Mouse (Mus musculus) hindbrain, embryonic 15.5 days (tissue): ENCODE data around the gene Atf6b. TPM values are rescaled to one million over a fixed set of nuclear protein-coding genes. Genes with fewer than 3 reads are reported as not detected.

Experiments used
- ATAC-seq: fragments of 200-750 bp; cut with Nextera tagmentation; 2 replicates; pipeline ENCODE4 v1.8.0; 2017; ENCODE audit warnings: low read depth, moderate number of reproducible peaks, moderate TSS enrichment; ENCODE audit not compliant: low FRiP score
- H3K27ac ChIP-seq: fragments of 300-500 bp; sonication (generic); replicated peaks from 2 replicates; pipeline ENCODE4 v1.5.1; 2015; ENCODE audit warnings: mild to moderate bottlenecking, inconsistent platforms
- H3K27me3 ChIP-seq: fragments of 300-500 bp; sonication (generic); 2 replicates; pipeline ENCODE4 v1.6.1; 2015; ENCODE audit warnings: control low read depth, inconsistent platforms
- H3K36me3 ChIP-seq: fragments of 300-500 bp; sonication (generic); 2 replicates; pipeline ENCODE4 v1.6.1; 2015; ENCODE audit warnings: control low read depth, inconsistent platforms
- H3K4me1 ChIP-seq: fragments of 300-500 bp; sonication (generic); replicated peaks from 2 replicates; pipeline ENCODE4 v1.6.1; 2015; ENCODE audit warnings: control low read depth, inconsistent platforms
- H3K4me2 ChIP-seq: fragments of 300-500 bp; sonication (generic); 2 replicates; pipeline ENCODE4 v1.6.1; 2015; ENCODE audit warnings: moderate library complexity, mild to moderate bottlenecking, inconsistent platforms
- H3K4me3 ChIP-seq: fragments of 300-500 bp; sonication (generic); 2 replicates; pipeline ENCODE4 v1.5.1; 2015; ENCODE audit warnings: mild to moderate bottlenecking, inconsistent platforms
- H3K9ac ChIP-seq: fragments of 300-500 bp; sonication (generic); 2 replicates; pipeline ENCODE4 v1.6.1; 2015; ENCODE audit warnings: inconsistent platforms
- H3K9me3 ChIP-seq: fragments of 300-500 bp; sonication (generic); 2 replicates; pipeline ENCODE4 v1.6.1; 2016; ENCODE audit warnings: control low read depth, inconsistent platforms
- WGBS: fragments of 180-500 bp; shearing (Covaris S2); methylation state at CpG from one replicate; pipeline ENCODE4 v1.1.7; 2015; 5-methylcytosine and 5-hydroxymethylcytosine counted together
- polyA plus RNA-seq: library from polyadenylated mRNA; unstranded; fragments of >200 nt; fragmentation: Nextera tagmentation; extraction: Ambion mirVana; gene quantifications from 2 replicates; pipeline ENCODE4 v1.2.1, GENCODE M21; 2015

Gene Atf6b
- polyA plus RNA-seq, 1 experiment from 2014 or later = 120 TPM

GRCm38 (mm10) chr17:34640778-34641601 lies 6.0 kb upstream of the Atf6b start:
- Histone ChIP-seq H3K27me3 (no peaks in the 10 kb centered on the region), H3K4me1 (peaks cover 20% of the 10 kb centered on the region), H3K4me3 (no peak overlapping the region), H3K27ac (peak overlapping the region; percentile 77), H3K36me3 (no peaks in the 10 kb centered on the region), H3K9ac (0 out of 2 replicates have a peak overlapping the region, but pooled peaks have one; percentile 14), H3K9me3 (no peaks in the 10 kb centered on the region), H3K4me2 (no peak overlapping the region)
- 18% methylated on average over 11 of the region's 11 CpGs for WGBS
- ATAC-seq = no peak

- no peak for ATAC-seq
- H3K4me1 ChIP-seq = peaks cover 28% of the 10 kb centered on the region
- H3K9ac ChIP-seq = no peak overlapping the region
- no peaks in the 10 kb centered on the region for H3K9me3 ChIP-seq
- H3K27ac ChIP-seq = no peak overlapping the region
- H3K36me3 ChIP-seq = no peaks in the 10 kb centered on the region
- 89% methylated on average over 3 of the region's 3 CpGs for WGBS
- no peaks in the 10 kb centered on the region for H3K27me3 ChIP-seq
- no peak overlapping the region for H3K4me2 ChIP-seq
- H3K4me3 ChIP-seq = no peak overlapping the region
These were observed 5.0 kb upstream of the Atf6b start for GRCm38 (mm10) chr17:34641945-34642344.

DNA sequence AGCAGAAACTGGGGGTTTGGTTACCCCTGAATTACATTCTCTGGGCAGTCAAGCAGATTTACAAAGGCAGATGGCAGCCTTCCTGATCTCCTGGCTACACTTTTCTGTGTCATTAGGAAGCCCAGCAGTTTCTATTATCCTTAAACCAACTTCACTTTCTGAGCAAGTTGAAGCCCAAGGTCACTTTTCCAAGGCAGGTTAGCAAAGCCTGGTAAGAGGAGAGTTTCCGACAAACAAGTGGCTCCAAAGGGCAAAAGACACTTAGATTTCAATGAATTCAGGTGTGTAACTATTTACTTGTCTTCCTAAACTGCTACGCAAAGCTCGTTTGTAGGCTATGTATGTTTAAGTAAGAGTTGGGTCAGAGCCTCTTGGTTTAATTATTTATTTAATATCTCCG lies 3.6 kb upstream of the Atf6b start:
- H3K36me3 ChIP-seq = no peaks in the 10 kb centered on the region
- H3K4me1 ChIP-seq = peaks cover 37% of the 10 kb centered on the region
- no peaks in the 10 kb centered on the region for H3K27me3 ChIP-seq
- ATAC-seq = no peak
- 92% methylated on average over 4 of the region's 4 CpGs for WGBS
- no peak overlapping the region for H3K4me2 ChIP-seq
- H3K9me3 ChIP-seq = no peaks in the 10 kb centered on the region
- no peak overlapping the region for H3K9ac ChIP-seq
- H3K4me3 ChIP-seq = no peak overlapping the region
- no peak overlapping the region for H3K27ac ChIP-seq

- WGBS = 86% methylated on average over 10 of the region's 10 CpGs
- peaks cover 2% of the 10 kb centered on the region for H3K36me3 ChIP-seq
- ATAC-seq = no peak
- H3K27me3 ChIP-seq = no peaks in the 10 kb centered on the region
- H3K9me3 ChIP-seq = no peaks in the 10 kb centered on the region
- no peak overlapping the region for H3K9ac ChIP-seq
- H3K4me1 ChIP-seq = peaks cover 40% of the 10 kb centered on the region
- H3K4me3 ChIP-seq = no peak overlapping the region
- H3K4me2 ChIP-seq = no peak overlapping the region
- H3K27ac ChIP-seq = peak overlapping the region; percentile 61; the same call in 1 of the 2 replicates
These were observed 3.0 kb upstream of the Atf6b start for GRCm38 (mm10) chr17:34643944-34644343.

- Histone ChIP-seq H3K9ac (peak within 1 kb of the TSS; percentile 78), H3K4me1 (peaks cover 40% of the 10 kb centered on the region)
- WGBS = under 1% methylated on average over 16 of the region's 16 CpGs
These were observed 2.3 kb upstream of the Atf6b start, which contains the start of gene Fkbpl for GRCm38 (mm10) chr17:34644608-34645007. Fkbpl (plus strand) TSS chr17:34644764.

GRCm38 (mm10) chr17:34645256-34645829 lies 1.6 kb upstream of the Atf6b start:
- Histone ChIP-seq H3K4me2 (peak overlapping the region; percentile 69), H3K27ac (peak overlapping the region; percentile 80; the same call in 1 of the 2 replicates)
- no peak for ATAC-seq

More at GRCm38 (mm10) chr17:34644608-34645007, 2.3 kb upstream of the Atf6b start, which contains the start of gene Fkbpl:
- Histone ChIP-seq H3K9me3 (no peaks in the 10 kb centered on the region), H3K36me3 (peaks cover 8% of the 10 kb centered on the region), H3K4me3 (peak within 1 kb of the TSS; percentile 65), H3K4me2 (peak within 1 kb of the TSS; percentile 69), H3K27ac (peak within 1 kb of the TSS; percentile 80), H3K27me3 (no peaks in the 10 kb centered on the region)
- peak; percentile 78 for ATAC-seq

GRCm38 (mm10) chr17:34645831-34646511 lies 975 bp upstream of the Atf6b start:
- ATAC-seq = no peak
- H3K27me3 ChIP-seq = no peaks in the 10 kb centered on the region
- peaks cover 37% of the 10 kb centered on the region for H3K4me1 ChIP-seq
- peaks cover 22% of the 10 kb centered on the region for H3K36me3 ChIP-seq
- H3K4me3 ChIP-seq = peak overlapping the region; percentile 100; the same call in 1 of the 2 replicates
- peak overlapping the region; percentile 93 for H3K4me2 ChIP-seq
- no peak overlapping the region for H3K9ac ChIP-seq
- no peaks in the 10 kb centered on the region for H3K9me3 ChIP-seq
- 87% methylated on average over 30 of the region's 30 CpGs for WGBS
- H3K27ac ChIP-seq = no peak overlapping the region

More at GRCm38 (mm10) chr17:34645256-34645829, 1.6 kb upstream of the Atf6b start:
- WGBS = 45% methylated on average over 10 of the region's 10 CpGs
- H3K27me3 ChIP-seq = no peaks in the 10 kb centered on the region
- peaks cover 16% of the 10 kb centered on the region for H3K36me3 ChIP-seq
- H3K9ac ChIP-seq = peak overlapping the region; percentile 78
- H3K4me1 ChIP-seq = peaks cover 40% of the 10 kb centered on the region
- no peaks in the 10 kb centered on the region for H3K9me3 ChIP-seq
- peak overlapping the region; percentile 65 for H3K4me3 ChIP-seq

GRCm38 (mm10) chr17:34648141-34648890 lies 1.4 kb downstream of the Atf6b start:
- no peaks in the 10 kb centered on the region for H3K27me3 ChIP-seq
- H3K4me1 ChIP-seq = peaks cover 31% of the 10 kb centered on the region
- H3K27ac ChIP-seq = no peak overlapping the region
- peak overlapping the region; percentile 93 for H3K4me2 ChIP-seq
- no peaks in the 10 kb centered on the region for H3K9me3 ChIP-seq
- peak overlapping the region; percentile 100 for H3K4me3 ChIP-seq
- ATAC-seq = no peak
- H3K9ac ChIP-seq = no peak overlapping the region
- 88% methylated on average over 16 of the region's 16 CpGs for WGBS
- H3K36me3 ChIP-seq = peaks cover 44% of the 10 kb centered on the region

DNA sequence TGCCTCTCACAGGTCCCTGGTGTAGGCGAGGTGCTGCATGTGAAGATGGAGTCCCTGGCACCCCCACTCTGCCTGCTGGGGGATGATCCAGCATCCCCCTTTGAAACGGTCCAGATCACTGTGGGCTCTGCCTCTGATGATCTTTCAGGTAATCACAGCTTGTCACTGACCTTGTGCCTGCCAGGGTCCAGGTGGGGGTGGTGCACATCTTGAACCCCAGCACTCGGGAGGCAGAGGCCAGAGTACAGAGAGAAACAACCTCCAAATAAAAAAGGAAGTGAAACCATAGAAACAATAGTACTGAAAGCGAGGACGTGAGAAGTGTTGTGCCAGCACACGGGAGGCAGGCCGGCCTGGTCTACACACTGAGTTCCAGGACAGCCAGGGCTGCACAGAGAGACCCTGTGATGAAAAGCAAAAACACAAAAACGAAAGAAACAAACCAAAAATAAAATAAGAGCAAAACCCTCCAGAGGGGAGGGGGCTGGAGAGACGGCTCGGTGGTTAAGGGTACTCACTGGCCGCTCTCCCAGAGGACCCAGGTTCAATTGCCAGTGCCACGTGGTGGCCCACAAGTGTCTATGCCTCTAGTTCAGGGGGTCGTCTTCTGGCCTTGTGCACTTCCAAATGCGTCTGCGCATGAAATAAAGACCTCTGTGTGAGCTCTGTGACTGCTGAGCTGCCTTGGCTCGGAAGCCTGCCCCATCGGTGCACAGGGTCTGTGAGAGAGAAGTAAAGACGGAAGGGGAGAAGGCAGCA lies 2.3 kb downstream of the Atf6b start:
- H3K9me3 ChIP-seq = no peaks in the 10 kb centered on the region
- peaks cover 31% of the 10 kb centered on the region for H3K4me1 ChIP-seq
- H3K36me3 ChIP-seq = peaks cover 54% of the 10 kb centered on the region
- no peak overlapping the region for H3K9ac ChIP-seq
- no peaks in the 10 kb centered on the region for H3K27me3 ChIP-seq
- no peak overlapping the region for H3K4me2 ChIP-seq
- 88% methylated on average over 18 of the region's 18 CpGs for WGBS
- no peak overlapping the region for H3K27ac ChIP-seq
- ATAC-seq = no peak
- no peak overlapping the region for H3K4me3 ChIP-seq

DNA sequence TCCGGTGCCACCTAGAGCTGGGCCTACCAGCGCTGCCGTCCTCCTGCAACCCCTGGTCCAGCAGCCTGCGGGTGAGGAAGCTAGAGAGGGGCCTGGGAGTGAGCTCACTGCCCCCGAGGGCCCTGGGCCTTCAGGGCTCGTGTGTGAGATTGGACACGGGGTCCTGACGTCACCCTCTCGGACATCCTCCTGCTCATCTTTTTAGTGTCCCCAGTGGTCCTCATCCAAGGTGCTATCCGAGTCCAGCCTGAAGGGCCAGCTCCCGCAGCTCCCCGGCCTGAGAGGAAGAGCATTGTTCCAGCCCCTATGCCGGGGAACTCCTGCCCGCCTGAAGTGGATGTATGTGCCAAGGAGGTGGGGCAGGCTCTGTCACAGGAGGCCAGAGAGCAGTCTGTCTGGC lies 3.8 kb downstream of the Atf6b start:
- 93% methylated on average over 14 of the region's 14 CpGs for WGBS
- Histone ChIP-seq H3K9ac (no peak overlapping the region), H3K27ac (no peak overlapping the region), H3K4me3 (no peak overlapping the region), H3K4me1 (peaks cover 30% of the 10 kb centered on the region), H3K36me3 (peaks cover 54% of the 10 kb centered on the region), H3K4me2 (no peak overlapping the region), H3K27me3 (no peaks in the 10 kb centered on the region), H3K9me3 (no peaks in the 10 kb centered on the region)
- ATAC-seq = no peak
